Mouse (Mus musculus) left cerebral cortex, adult 8-10 months (tissue): ENCODE results near the gene Usp50. TPM values are rescaled to one million over a fixed set of nuclear protein-coding genes. Genes with fewer than 3 reads are reported as not detected.

Experiments used
- DNase-seq, 2 experiments: peaks; one replicate each; pipeline ENCODE4 v3.0.0; 2022; ENCODE audit warnings: low spot score in 2 of 2
- total RNA-seq, 4 experiments: library from RNA; stranded (reverse); gene quantifications; 2 replicates each; pipeline ENCODE4 v1.2.4; 2022

Gene Usp50
- total RNA-seq: 1 to 10 TPM in 1 of 4 experiments, under 1 TPM in 2, not detected in 1; 0.40 to 1.1 (median 0.68) TPM

DNA sequence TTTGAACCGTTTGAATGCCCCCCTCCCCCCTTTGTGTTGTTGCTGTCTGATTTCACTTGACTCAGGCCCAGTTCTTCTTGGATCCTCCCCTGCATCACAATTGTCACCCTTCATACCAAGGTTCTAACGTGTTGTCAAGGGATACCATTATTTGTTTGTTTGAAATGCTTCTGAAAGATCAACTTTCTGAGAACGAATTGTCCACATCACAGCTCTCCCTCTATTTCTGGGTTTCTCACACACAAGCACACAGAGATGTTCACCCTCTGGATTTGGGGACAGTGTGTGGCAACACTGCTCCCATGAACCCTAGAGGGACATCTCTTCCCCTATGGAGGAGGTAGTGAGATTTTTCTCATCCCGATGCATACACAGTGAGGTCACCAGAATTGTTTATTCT lies at the start of gene Usp50:
Gene Usp50, minus strand, starts transcription at position 101 of the 400 bp plus-strand sequence.
- DNase-seq: no peak

DNA sequence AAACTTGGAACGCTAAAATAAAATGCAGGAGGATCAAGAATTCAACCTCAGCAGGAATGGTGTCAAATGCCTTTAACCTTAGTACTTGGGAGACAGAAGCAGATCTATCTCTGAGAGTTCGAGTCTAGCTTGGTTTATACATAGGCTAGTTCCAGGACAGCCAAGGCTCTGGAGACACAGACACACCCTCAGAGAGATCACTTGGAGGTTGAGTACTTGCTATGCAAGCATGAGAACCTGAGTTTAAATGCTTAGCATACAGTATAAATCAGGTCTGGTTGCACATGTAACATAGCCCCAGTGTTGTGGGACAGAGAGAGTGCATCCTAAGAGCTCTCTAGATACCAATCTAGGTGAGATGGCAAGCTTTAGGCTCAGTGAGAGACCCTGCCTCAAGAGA lies 34.1 kb upstream of the Usp50 start:
- DNase-seq: no peak

GRCm38 (mm10) chr2:126816644-126817347 lies 33.5 kb upstream of the Usp50 start:
- DNase-seq: no peak

DNA sequence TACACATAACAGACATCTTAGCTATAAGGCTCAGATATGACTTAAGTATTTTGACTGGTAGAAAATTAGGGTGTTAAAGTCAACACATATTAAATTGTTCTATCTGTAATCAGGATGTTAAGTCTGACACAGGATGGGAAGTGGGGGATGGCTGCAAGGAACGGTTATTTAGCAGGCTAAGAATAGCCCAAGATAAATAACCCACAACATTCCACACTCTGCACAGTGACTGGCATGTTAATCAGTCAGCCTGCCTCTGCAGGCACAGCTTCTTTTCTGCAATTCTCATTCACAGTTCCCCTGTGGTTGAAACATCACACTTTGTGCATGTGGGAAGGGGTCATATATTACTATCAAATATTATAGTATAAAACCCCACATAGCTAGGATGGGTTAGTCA lies 32.6 kb upstream of the Usp50 start:
- DNase-seq: no peak

- DNase-seq: no peak
Observed at GRCm38 (mm10) chr2:126801980-126802379, 18.7 kb upstream of the Usp50 start.

DNA sequence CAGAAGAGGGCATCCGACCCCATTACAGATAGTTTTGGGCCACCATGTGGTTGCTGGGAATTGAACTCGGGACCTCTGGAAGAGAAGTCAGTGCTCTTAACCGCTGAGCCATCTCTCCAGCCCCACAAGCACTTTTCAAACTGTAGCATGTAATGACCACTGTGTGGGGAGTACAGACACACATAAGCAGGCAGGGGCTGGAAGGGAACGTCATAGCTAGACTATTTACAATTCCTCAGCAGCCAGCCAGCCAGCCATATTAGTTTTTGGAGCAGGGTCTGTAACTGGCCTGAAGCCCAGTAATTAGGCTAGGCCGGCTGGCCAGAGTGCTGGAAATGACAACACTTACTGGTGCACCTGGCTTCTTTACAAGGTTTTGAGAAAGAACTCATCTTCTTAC lies 15.2 kb upstream of the Usp50 start:
- DNase-seq: no peak

GRCm38 (mm10) chr2:126795708-126796107 lies 12.4 kb upstream of the Usp50 start:
- DNase-seq: no peak

DNA sequence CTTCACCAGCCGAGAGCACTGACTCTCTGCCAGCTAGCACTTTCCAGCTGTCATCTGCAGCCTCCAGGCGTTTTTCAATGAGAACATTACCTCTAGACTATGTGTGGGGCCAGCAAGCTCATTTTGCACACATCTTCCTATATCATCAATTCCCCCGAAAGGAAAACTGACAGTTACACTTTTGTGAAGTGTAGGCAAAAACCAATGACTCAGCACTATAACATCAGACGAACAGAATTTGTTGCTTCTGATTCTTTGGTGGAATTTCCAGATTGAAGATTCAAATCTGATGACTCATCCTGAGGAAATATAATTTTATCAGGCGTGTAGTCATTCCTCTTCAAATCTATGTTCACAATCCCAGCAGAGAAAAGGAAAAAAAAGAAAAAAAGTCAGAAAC lies 9.3 kb upstream of the Usp50 start:
- no peak for DNase-seq

DNA sequence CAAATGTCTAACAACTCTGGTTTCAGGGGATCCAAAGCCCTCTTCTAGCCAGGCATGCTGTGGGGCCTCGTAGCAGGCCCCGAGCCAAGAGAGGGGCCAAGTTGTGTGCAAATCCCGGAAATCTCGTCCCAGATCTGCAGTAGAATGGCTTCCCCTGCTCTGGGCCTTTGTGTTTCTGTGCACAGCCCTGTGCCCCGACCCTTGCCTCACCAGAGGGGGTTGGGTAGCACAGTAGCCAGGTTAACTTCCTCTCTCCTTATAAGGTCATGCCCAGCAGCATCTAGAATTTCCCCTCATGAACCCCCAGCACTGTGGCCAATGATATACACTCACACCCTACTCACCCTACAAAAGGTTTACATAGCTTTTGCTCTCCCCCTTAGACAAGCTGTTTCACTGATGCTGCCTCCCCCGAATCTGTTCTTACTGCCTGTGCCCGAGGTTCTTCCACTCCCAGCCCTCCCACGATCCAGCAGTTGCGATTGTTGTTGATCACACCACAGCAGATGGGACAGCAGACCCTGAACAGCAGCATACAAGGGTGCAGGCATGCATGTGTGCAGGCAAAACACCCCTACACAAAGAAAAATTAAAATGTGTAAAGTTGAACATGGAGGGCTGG lies 4.6 kb upstream of the Usp50 start:
- peak in 1 of 2 experiments; percentile 66 for DNase-seq

GRCm38 (mm10) chr2:126782433-126782832 lies 837 bp downstream of the Usp50 start:
- peak in 1 of 2 experiments; percentile 60 for DNase-seq

- no peak for DNase-seq
Observed at GRCm38 (mm10) chr2:126781478-126781877, 1.8 kb downstream of the Usp50 start.

GRCm38 (mm10) chr2:126780286-126780685 lies 3.0 kb downstream of the Usp50 start:
- no peak for DNase-seq

GRCm38 (mm10) chr2:126778806-126779205 lies 4.5 kb downstream of the Usp50 start:
- no peak for DNase-seq

DNA sequence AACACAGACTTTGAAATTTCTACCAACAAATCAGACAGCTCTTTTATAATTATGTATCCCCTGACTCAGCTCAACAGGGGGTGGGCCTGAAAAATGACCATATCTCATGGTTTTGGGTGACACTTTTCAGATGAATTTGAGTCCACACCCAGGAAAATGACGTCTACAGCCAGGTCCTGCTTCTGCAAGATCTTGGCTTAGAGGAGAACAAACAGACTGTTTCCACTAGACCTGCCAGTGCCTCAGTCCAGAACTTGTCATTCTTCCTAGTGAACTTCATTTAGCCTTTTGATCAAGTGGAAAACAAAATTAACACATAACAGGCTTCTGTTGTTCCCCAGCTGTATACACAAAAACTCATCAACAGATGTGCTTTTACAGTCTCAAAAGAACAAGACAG lies 6.9 kb downstream of the Usp50 start:
- no peak for DNase-seq

GRCm38 (mm10) chr2:126775951-126776350 lies 7.3 kb downstream of the Usp50 start:
- no peak for DNase-seq

GRCm38 (mm10) chr2:126772217-126772616 lies 11.1 kb downstream of the Usp50 start:
- DNase-seq: no peak

GRCm38 (mm10) chr2:126769431-126770181 lies 13.7 kb downstream of the Usp50 start:
- DNase-seq: no peak

- DNase-seq: no peak
Observed at GRCm38 (mm10) chr2:126768194-126768593, 15.1 kb downstream of the Usp50 start.

- no peak for DNase-seq
Observed at GRCm38 (mm10) chr2:126767599-126767998, 15.7 kb downstream of the Usp50 start.

DNA sequence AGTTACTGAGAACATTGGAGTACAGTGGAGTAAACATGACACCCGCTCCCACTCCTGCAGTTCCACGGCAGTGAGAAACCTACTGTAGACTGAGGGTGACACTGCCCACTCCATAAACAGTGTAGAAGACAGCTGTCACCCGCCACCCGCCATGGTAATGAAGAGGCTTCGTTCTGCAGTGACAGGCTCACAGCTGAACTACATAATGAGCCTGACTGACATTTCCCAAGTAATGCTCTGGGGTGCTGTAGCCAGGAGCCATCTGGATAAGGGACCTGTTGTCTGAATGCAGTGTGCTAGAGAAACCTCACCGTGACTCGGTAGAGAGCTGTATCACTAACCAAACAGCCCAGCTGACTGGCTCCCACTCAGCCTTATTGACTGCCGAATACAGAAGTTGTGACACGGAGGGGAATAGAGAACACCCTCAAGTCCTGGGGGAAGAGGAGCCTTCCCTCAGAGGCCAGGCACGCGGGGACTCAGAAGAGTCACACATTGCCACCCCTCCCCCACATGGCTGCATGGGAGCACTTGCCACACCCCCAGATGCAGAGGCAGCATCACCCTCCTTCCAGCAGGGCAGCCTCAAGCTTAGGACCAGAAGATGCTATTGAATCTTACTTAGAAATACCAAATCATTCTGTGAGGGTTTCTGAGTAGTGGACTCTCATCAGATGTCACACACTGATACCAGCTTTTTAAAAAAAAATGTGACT lies 17.2 kb downstream of the Usp50 start:
- DNase-seq: no peak

DNA sequence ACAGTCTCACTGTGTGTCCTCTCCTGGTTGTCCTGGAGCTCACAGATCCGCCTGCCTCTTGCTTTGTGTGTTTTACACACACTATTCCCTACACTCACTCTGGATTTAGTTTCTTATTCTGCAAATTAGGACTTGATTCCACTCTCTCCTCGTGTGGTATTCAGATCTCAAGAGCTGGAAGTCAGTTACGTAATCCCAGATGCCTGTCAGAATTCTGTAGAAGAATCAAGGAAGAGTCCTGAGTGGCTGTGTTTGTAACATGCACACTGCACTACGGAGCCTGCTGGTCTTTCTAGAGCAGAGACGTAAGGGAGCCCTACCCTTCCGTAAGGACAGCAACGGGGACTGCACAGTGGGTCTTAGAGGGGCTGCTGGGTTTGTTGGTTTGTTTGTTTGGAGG lies 23.9 kb downstream of the Usp50 start:
- DNase-seq: no peak

GRCm38 (mm10) chr2:126755664-126756063 lies 27.6 kb downstream of the Usp50 start:
- no peak for DNase-seq
